Mouse (Mus musculus): Measurements from ENCODE around the gene Gpatch3. TPM values are rescaled to one million over a fixed set of nuclear protein-coding genes. Genes with fewer than 3 reads are reported as not detected.

The Gpatch3 gene
- polyA plus RNA-seq, 1 experiment from 2014 or later: 6.7 TPM

GRCm38 (mm10) chr4:133611815-133612214 is 37.3 kb downstream of the Gpatch3 start:
- no peak overlapping the region for H3K4me2 ChIP-seq (ENCODE audit: low read depth, low read length)
- H3K9me3 ChIP-seq (ENCODE audit: control insufficient read depth, low read length): no peaks in the 10 kb centered on the region
- H3K4me1 ChIP-seq (ENCODE audit: control insufficient read depth, insufficient read depth, low read length): no peaks in the 10 kb centered on the region
- H3K36me3 ChIP-seq (ENCODE audit: control insufficient read depth, insufficient read depth, low read length): peaks cover 10% of the 10 kb centered on the region; the same call in 1 of the 2 replicates
- H3K9ac ChIP-seq (replicated peaks; ENCODE audit: low read depth, low read length): no peak overlapping the region
- no peaks in the 10 kb centered on the region for H3K27me3 ChIP-seq (ENCODE audit: control insufficient read depth, insufficient read depth, low read length)
- no peak overlapping the region for H3K27ac ChIP-seq (ENCODE audit: low read depth, low read length)
- no peak overlapping the region for H3K4me3 ChIP-seq (ENCODE audit: low read depth, low read length)
- WGBS: 97% methylated on average over 5 of the region's 5 CpGs
- no peak for ATAC-seq (ENCODE audit: low read depth)

- no peak for ATAC-seq (ENCODE audit: low read depth)
- H3K9ac ChIP-seq (replicated peaks; ENCODE audit: low read depth, low read length): no peak overlapping the region
- H3K4me1 ChIP-seq (ENCODE audit: control insufficient read depth, insufficient read depth, low read length): no peaks in the 10 kb centered on the region
- no peak overlapping the region for H3K4me2 ChIP-seq (ENCODE audit: low read depth, low read length)
- H3K36me3 ChIP-seq (ENCODE audit: control insufficient read depth, insufficient read depth, low read length): peaks cover 10% of the 10 kb centered on the region; the same call in 1 of the 2 replicates
- H3K4me3 ChIP-seq (ENCODE audit: low read depth, low read length): no peak overlapping the region
- H3K9me3 ChIP-seq (ENCODE audit: control insufficient read depth, low read length): no peaks in the 10 kb centered on the region
- 99% methylated on average over 7 of the region's 7 CpGs for WGBS
- no peaks in the 10 kb centered on the region for H3K27me3 ChIP-seq (ENCODE audit: control insufficient read depth, insufficient read depth, low read length)
- H3K27ac ChIP-seq (ENCODE audit: low read depth, low read length): no peak overlapping the region
These were observed 37.9 kb downstream of the Gpatch3 start for GRCm38 (mm10) chr4:133612416-133612815.

GRCm38 (mm10) chr4:133613026-133613425 is 38.5 kb downstream of the Gpatch3 start:
- no peak for ATAC-seq (ENCODE audit: low read depth)
- Histone ChIP-seq H3K9me3 (ENCODE audit: control insufficient read depth, low read length) (no peaks in the 10 kb centered on the region), H3K4me1 (ENCODE audit: control insufficient read depth, insufficient read depth, low read length) (no peaks in the 10 kb centered on the region), H3K4me3 (ENCODE audit: low read depth, low read length) (no peak overlapping the region), H3K27ac (ENCODE audit: low read depth, low read length) (no peak overlapping the region), H3K4me2 (ENCODE audit: low read depth, low read length) (no peak overlapping the region), H3K9ac (replicated peaks; ENCODE audit: low read depth, low read length) (no peak overlapping the region), H3K36me3 (ENCODE audit: control insufficient read depth, insufficient read depth, low read length) (peaks cover 10% of the 10 kb centered on the region; the same call in 1 of the 2 replicates), H3K27me3 (ENCODE audit: control insufficient read depth, insufficient read depth, low read length) (no peaks in the 10 kb centered on the region)
- 92% methylated on average over 8 of the region's 8 CpGs for WGBS

GRCm38 (mm10) chr4:133613867-133614266 is 39.3 kb downstream of the Gpatch3 start:
- Histone ChIP-seq H3K4me2 (ENCODE audit: low read depth, low read length) (no peak overlapping the region), H3K36me3 (ENCODE audit: control insufficient read depth, insufficient read depth, low read length) (peaks cover 10% of the 10 kb centered on the region; the same call in 1 of the 2 replicates), H3K4me3 (ENCODE audit: low read depth, low read length) (no peak overlapping the region), H3K9ac (replicated peaks; ENCODE audit: low read depth, low read length) (no peak overlapping the region), H3K4me1 (ENCODE audit: control insufficient read depth, insufficient read depth, low read length) (no peaks in the 10 kb centered on the region), H3K27ac (ENCODE audit: low read depth, low read length) (no peak overlapping the region), H3K9me3 (ENCODE audit: control insufficient read depth, low read length) (no peaks in the 10 kb centered on the region), H3K27me3 (ENCODE audit: control insufficient read depth, insufficient read depth, low read length) (no peaks in the 10 kb centered on the region)
- no peak for ATAC-seq (ENCODE audit: low read depth)
- WGBS: 86% methylated on average over 4 of the region's 4 CpGs

- Histone ChIP-seq H3K36me3 (ENCODE audit: control insufficient read depth, insufficient read depth, low read length) (peaks cover 10% of the 10 kb centered on the region; the same call in 1 of the 2 replicates), H3K9ac (replicated peaks; ENCODE audit: low read depth, low read length) (no peak overlapping the region)
These were observed 39.8 kb downstream of the Gpatch3 start for GRCm38 (mm10) chr4:133614274-133614761.

GRCm38 (mm10) chr4:133615416-133615815 is 40.9 kb downstream of the Gpatch3 start:
- Histone ChIP-seq H3K36me3 (ENCODE audit: control insufficient read depth, insufficient read depth, low read length) (peaks cover 10% of the 10 kb centered on the region; the same call in 1 of the 2 replicates), H3K27ac (ENCODE audit: low read depth, low read length) (no peak overlapping the region), H3K27me3 (ENCODE audit: control insufficient read depth, insufficient read depth, low read length) (no peaks in the 10 kb centered on the region), H3K9me3 (ENCODE audit: control insufficient read depth, low read length) (no peaks in the 10 kb centered on the region), H3K4me1 (ENCODE audit: control insufficient read depth, insufficient read depth, low read length) (no peaks in the 10 kb centered on the region), H3K9ac (replicated peaks; ENCODE audit: low read depth, low read length) (no peak overlapping the region), H3K4me2 (ENCODE audit: low read depth, low read length) (no peak overlapping the region), H3K4me3 (ENCODE audit: low read depth, low read length) (no peak overlapping the region)
- ATAC-seq (ENCODE audit: low read depth): no peak
- 83% methylated on average over 10 of the region's 10 CpGs for WGBS

More at GRCm38 (mm10) chr4:133614274-133614761, 39.8 kb downstream of the Gpatch3 start:
- H3K27ac ChIP-seq (ENCODE audit: low read depth, low read length): no peak overlapping the region
- WGBS: 89% methylated on average over 8 of the region's 8 CpGs
- no peak overlapping the region for H3K4me2 ChIP-seq (ENCODE audit: low read depth, low read length)
- no peaks in the 10 kb centered on the region for H3K27me3 ChIP-seq (ENCODE audit: control insufficient read depth, insufficient read depth, low read length)
- peak; percentile 44; the same call in 1 of the 2 replicates for ATAC-seq (ENCODE audit: low read depth)
- H3K4me1 ChIP-seq (ENCODE audit: control insufficient read depth, insufficient read depth, low read length): no peaks in the 10 kb centered on the region
- no peak overlapping the region for H3K4me3 ChIP-seq (ENCODE audit: low read depth, low read length)
- H3K9me3 ChIP-seq (ENCODE audit: control insufficient read depth, low read length): no peaks in the 10 kb centered on the region

GRCm38 (mm10) chr4:133617936-133618335 is 43.4 kb downstream of the Gpatch3 start:
- no peak overlapping the region for H3K4me2 ChIP-seq (ENCODE audit: low read depth, low read length)
- H3K9me3 ChIP-seq (ENCODE audit: control insufficient read depth, low read length): no peaks in the 10 kb centered on the region
- no peak for ATAC-seq (ENCODE audit: low read depth)
- H3K36me3 ChIP-seq (ENCODE audit: control insufficient read depth, insufficient read depth, low read length): peaks cover 6% of the 10 kb centered on the region
- no peak overlapping the region for H3K9ac ChIP-seq (replicated peaks; ENCODE audit: low read depth, low read length)
- no peak overlapping the region for H3K27ac ChIP-seq (ENCODE audit: low read depth, low read length)
- H3K4me3 ChIP-seq (ENCODE audit: low read depth, low read length): no peak overlapping the region
- 91% methylated on average over 11 of the region's 11 CpGs for WGBS
- H3K4me1 ChIP-seq (ENCODE audit: control insufficient read depth, insufficient read depth, low read length): no peaks in the 10 kb centered on the region
- H3K27me3 ChIP-seq (ENCODE audit: control insufficient read depth, insufficient read depth, low read length): no peaks in the 10 kb centered on the region

GRCm38 (mm10) chr4:133619473-133620136 is 45.1 kb downstream of the Gpatch3 start:
- Histone ChIP-seq H3K4me2 (ENCODE audit: low read depth, low read length) (no peak overlapping the region), H3K4me3 (ENCODE audit: low read depth, low read length) (no peak overlapping the region), H3K27ac (ENCODE audit: low read depth, low read length) (no peak overlapping the region), H3K36me3 (ENCODE audit: control insufficient read depth, insufficient read depth, low read length) (peaks cover 9% of the 10 kb centered on the region), H3K9ac (replicated peaks; ENCODE audit: low read depth, low read length) (no peak overlapping the region), H3K4me1 (ENCODE audit: control insufficient read depth, insufficient read depth, low read length) (no peaks in the 10 kb centered on the region), H3K27me3 (ENCODE audit: control insufficient read depth, insufficient read depth, low read length) (no peaks in the 10 kb centered on the region), H3K9me3 (ENCODE audit: control insufficient read depth, low read length) (no peaks in the 10 kb centered on the region)
- no peak for ATAC-seq (ENCODE audit: low read depth)
- WGBS: 75% methylated on average over 4 of the region's 4 CpGs

GRCm38 (mm10) chr4:133620668-133621067 is 46.1 kb downstream of the Gpatch3 start:
- Histone ChIP-seq H3K27me3 (ENCODE audit: control insufficient read depth, insufficient read depth, low read length) (no peaks in the 10 kb centered on the region), H3K4me3 (ENCODE audit: low read depth, low read length) (no peak overlapping the region), H3K27ac (ENCODE audit: low read depth, low read length) (no peak overlapping the region), H3K9me3 (ENCODE audit: control insufficient read depth, low read length) (no peaks in the 10 kb centered on the region), H3K36me3 (ENCODE audit: control insufficient read depth, insufficient read depth, low read length) (peaks cover 11% of the 10 kb centered on the region), H3K9ac (replicated peaks; ENCODE audit: low read depth, low read length) (no peak overlapping the region), H3K4me1 (ENCODE audit: control insufficient read depth, insufficient read depth, low read length) (no peaks in the 10 kb centered on the region), H3K4me2 (ENCODE audit: low read depth, low read length) (no peak overlapping the region)
- 82% methylated on average over 8 of the region's 8 CpGs for WGBS
- ATAC-seq (ENCODE audit: low read depth): no peak

Data from neural tube, embryonic 14.5 days (tissue).